Mouse (Mus musculus): ENCODE data around the gene Acad12. TPM values are rescaled to one million over a fixed set of nuclear protein-coding genes. Genes with fewer than 3 reads are reported as not detected.

Gene Acad12
- polyA plus RNA-seq, 1 experiment from 2014 or later: 2.0 TPM

DNA sequence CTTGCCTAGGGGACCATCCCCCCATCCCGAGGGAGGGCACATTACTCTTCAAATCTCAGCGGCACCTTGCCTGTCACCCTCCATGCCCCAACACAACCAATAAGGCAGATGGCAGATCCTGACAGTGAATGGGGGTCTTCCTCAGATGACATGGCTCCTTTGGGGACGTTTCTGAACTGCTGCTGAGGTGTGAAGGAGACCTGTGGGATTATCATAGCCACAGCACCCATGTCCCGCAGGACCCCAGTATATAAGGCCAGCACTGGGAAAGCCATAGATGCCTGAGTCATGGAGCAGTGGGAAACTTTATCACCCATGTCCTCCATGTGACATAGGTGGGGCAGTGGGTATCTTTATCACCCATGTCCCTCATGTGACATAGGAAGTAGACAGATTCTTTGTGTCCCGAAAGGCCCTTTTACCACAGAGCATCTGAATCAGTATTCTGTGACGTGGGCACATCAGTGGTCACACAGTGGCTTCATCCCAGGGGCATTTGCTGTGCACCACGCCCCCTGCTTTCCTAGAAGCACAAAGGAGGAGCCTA lies 20.7 kb downstream of the Acad12 start:
- no peak overlapping the region for H3K4me2 ChIP-seq (ENCODE audit: low read length)
- 76% methylated on average over 7 of the region's 7 CpGs for WGBS
- H3K4me1 ChIP-seq (ENCODE audit: control insufficient read depth, insufficient read depth, low read depth, low read length): peaks cover 9% of the 10 kb centered on the region
- H3K36me3 ChIP-seq (ENCODE audit: control insufficient read depth, insufficient read depth, low read length): no peaks in the 10 kb centered on the region
- no peak overlapping the region for H3K27ac ChIP-seq (ENCODE audit: low read depth, low read length)
- no peak overlapping the region for H3K4me3 ChIP-seq (ENCODE audit: low read length)
- H3K27me3 ChIP-seq (replicated peaks; ENCODE audit: control insufficient read depth, insufficient read depth, low read length): no peaks in the 10 kb centered on the region
- H3K9ac ChIP-seq (ENCODE audit: low read depth, low read length): no peak overlapping the region
- no peaks in the 10 kb centered on the region for H3K9me3 ChIP-seq (ENCODE audit: control insufficient read depth, low read length)
- no peak for ATAC-seq

DNA sequence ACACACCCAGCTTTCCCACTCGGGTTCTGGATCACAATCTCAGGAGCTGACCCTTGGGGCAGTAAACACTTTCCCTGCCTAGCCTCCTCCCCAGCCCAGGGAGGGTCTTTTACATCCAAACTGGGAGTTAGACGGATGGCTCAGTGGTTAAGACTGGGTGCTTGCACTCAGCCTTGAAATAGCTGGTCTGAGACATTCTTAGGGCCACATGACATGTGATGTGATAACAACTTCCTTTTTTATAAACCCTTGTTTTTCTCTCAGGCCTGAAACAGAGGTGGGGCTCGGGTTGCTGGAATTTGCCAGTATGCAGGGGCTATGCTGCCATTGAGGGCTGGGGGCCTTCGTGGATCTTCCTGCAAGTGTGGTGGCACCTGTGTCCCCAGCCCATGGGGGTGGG lies 21.4 kb downstream of the Acad12 start:
- Histone ChIP-seq H3K27ac (ENCODE audit: low read depth, low read length) (no peak overlapping the region), H3K27me3 (replicated peaks; ENCODE audit: control insufficient read depth, insufficient read depth, low read length) (no peaks in the 10 kb centered on the region), H3K4me3 (ENCODE audit: low read length) (no peak overlapping the region), H3K9ac (ENCODE audit: low read depth, low read length) (no peak overlapping the region), H3K4me1 (ENCODE audit: control insufficient read depth, insufficient read depth, low read depth, low read length) (peaks cover 13% of the 10 kb centered on the region), H3K9me3 (ENCODE audit: control insufficient read depth, low read length) (no peaks in the 10 kb centered on the region), H3K4me2 (ENCODE audit: low read length) (no peak overlapping the region), H3K36me3 (ENCODE audit: control insufficient read depth, insufficient read depth, low read length) (no peaks in the 10 kb centered on the region)
- WGBS: 76% methylated on average over 4 of the region's 4 CpGs
- ATAC-seq: no peak

DNA sequence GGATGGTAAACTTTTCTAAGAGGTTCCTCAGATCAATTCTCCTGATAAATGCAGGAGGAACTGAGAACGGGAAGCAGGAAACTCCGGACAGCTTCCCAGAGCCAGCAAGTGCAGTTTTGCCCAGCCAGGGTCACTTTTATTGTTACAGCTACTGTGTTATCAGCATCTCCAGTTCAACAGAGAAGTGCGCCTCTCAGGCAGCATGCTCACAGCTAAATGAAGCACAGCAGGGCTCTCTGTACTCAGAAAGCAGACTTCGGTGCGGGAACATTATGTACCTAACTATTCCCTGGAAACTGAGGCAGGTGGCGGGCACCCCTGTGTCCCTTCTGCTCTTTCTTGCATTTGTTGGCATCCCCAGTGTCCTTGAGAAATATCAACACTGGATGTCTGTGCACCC lies 22.5 kb downstream of the Acad12 start:
- H3K4me2 ChIP-seq (ENCODE audit: low read length): no peak overlapping the region
- peaks cover 14% of the 10 kb centered on the region for H3K4me1 ChIP-seq (ENCODE audit: control insufficient read depth, insufficient read depth, low read depth, low read length)
- 85% methylated on average over 6 of the region's 6 CpGs for WGBS
- no peaks in the 10 kb centered on the region for H3K27me3 ChIP-seq (replicated peaks; ENCODE audit: control insufficient read depth, insufficient read depth, low read length)
- no peak overlapping the region for H3K9ac ChIP-seq (ENCODE audit: low read depth, low read length)
- H3K27ac ChIP-seq (ENCODE audit: low read depth, low read length): no peak overlapping the region
- ATAC-seq: no peak
- no peaks in the 10 kb centered on the region for H3K36me3 ChIP-seq (ENCODE audit: control insufficient read depth, insufficient read depth, low read length)
- no peak overlapping the region for H3K4me3 ChIP-seq (ENCODE audit: low read length)
- no peaks in the 10 kb centered on the region for H3K9me3 ChIP-seq (ENCODE audit: control insufficient read depth, low read length)

DNA sequence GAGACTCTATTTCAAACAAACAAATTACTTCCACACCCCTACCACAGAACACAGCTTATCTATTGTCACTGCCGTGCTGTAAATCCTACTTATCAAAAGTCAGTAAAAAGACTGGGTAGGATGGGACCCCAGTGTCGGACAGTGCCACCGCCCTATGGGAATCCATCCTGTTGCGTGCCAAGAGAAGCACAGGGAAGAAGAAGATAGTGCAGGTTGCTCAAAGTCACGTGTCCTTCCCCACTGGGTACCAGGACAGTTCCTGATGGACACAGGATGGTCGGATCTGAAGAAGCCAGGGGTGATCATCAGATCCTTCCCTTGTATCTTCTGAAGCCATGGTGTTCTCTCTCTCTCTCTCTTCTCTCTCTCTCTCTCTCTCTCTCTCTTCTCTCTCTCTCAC lies 23.0 kb downstream of the Acad12 start:
- H3K27ac ChIP-seq (ENCODE audit: low read depth, low read length): no peak overlapping the region
- H3K4me2 ChIP-seq (ENCODE audit: low read length): no peak overlapping the region
- peaks cover 14% of the 10 kb centered on the region for H3K4me1 ChIP-seq (ENCODE audit: control insufficient read depth, insufficient read depth, low read depth, low read length)
- no peak overlapping the region for H3K4me3 ChIP-seq (ENCODE audit: low read length)
- WGBS: 80% methylated on average over 6 of the region's 6 CpGs
- no peaks in the 10 kb centered on the region for H3K27me3 ChIP-seq (replicated peaks; ENCODE audit: control insufficient read depth, insufficient read depth, low read length)
- H3K9ac ChIP-seq (ENCODE audit: low read depth, low read length): no peak overlapping the region
- H3K9me3 ChIP-seq (ENCODE audit: control insufficient read depth, low read length): no peaks in the 10 kb centered on the region
- H3K36me3 ChIP-seq (ENCODE audit: control insufficient read depth, insufficient read depth, low read length): no peaks in the 10 kb centered on the region
- no peak for ATAC-seq

DNA sequence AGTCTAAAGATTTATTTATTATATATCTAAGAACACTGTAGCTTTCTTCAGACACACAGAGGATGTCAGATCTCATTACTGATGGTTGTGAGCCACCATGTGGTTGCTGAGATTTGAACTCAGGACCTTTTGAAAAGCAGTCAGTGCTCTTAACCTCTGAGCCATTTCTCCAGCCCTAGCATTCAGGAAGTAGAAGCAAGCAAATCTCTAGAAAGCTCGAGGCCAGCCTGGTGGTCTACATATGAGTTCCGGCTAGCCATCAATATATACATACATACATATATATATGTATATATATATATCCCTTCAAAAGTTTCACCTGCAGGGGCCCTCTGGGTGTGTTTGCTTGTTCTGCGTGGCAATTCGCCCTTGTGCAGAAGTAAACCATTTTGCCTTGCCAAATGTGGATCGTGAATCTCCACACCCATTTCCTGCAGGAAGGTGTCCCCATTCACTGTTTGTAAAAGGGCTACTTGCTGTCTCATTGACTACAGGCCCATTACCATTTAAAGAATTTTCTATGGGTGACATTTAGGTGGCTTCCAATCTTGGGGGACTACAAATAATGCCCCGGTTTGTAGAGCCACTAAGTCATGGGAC lies 23.9 kb downstream of the Acad12 start:
- H3K4me3 ChIP-seq (ENCODE audit: low read length): no peak overlapping the region
- no peak overlapping the region for H3K4me2 ChIP-seq (ENCODE audit: low read length)
- no peaks in the 10 kb centered on the region for H3K27me3 ChIP-seq (replicated peaks; ENCODE audit: control insufficient read depth, insufficient read depth, low read length)
- no peaks in the 10 kb centered on the region for H3K36me3 ChIP-seq (ENCODE audit: control insufficient read depth, insufficient read depth, low read length)
- WGBS: 87% methylated on average over 6 of the region's 6 CpGs
- H3K4me1 ChIP-seq (ENCODE audit: control insufficient read depth, insufficient read depth, low read depth, low read length): peaks cover 14% of the 10 kb centered on the region
- H3K27ac ChIP-seq (ENCODE audit: low read depth, low read length): no peak overlapping the region
- H3K9me3 ChIP-seq (ENCODE audit: control insufficient read depth, low read length): no peaks in the 10 kb centered on the region
- ATAC-seq: no peak
- H3K9ac ChIP-seq (ENCODE audit: low read depth, low read length): no peak overlapping the region

DNA sequence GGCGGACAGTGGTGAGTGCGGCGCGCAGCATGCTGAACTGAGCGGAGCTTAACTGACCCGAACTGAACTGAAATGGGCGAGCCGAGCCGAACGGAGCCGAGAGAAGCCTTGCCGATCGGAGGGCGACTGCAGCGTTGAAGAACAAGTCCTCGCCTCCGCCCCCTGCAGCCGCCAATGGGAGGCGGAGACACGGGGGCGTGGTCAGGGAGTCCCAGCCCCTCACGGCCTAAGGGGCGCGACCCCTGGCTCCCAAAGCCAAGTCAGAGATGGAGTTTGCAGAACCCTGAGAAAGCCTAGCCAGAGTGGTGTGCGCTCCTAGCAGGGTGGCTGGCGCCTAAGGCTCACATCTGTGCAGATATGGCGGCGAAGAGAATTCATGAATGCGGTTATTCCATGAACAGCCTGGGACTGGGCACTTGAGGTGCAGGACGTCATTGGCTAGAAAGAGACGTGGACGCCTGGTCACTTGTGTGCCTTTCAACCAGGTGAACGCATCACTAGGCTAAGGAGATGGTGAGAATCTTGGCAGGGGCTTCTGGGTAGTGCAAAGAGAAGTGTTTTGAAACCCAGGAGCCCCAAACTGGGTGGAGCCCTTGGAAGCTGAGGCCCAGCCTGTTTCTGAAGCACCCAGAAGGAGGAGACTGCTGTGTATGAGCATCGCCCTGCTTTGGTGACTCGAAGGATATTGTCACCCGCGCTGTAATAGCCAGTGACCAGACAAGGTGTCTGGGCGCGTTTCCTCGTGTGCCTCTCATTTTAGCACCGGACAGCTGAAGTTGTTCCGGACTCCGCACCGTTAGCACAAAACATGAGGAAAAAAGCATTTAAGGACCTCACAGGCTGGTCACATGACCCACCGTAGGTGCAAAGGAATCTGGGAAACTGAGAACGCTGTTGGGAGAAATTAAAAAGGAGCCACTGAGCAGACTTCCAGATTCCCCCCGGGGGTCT lies 25.0 kb downstream of the Acad12 start, which contains the start of gene Aldh2:
TSS of gene Aldh2 (minus strand) at position 374 of the 951 bp plus-strand sequence.
- WGBS: 1% methylated on average over 47 of the region's 47 CpGs
- ATAC-seq: peak; percentile 91
- Histone ChIP-seq H3K27me3 (replicated peaks; ENCODE audit: control insufficient read depth, insufficient read depth, low read length) (no peaks in the 10 kb centered on the region), H3K4me3 (ENCODE audit: low read length) (peak within 1 kb of the TSS; percentile 65), H3K9ac (ENCODE audit: low read depth, low read length) (peak within 1 kb of the TSS; percentile 78), H3K4me2 (ENCODE audit: low read length) (peak within 1 kb of the TSS; percentile 80), H3K9me3 (ENCODE audit: control insufficient read depth, low read length) (no peaks in the 10 kb centered on the region), H3K27ac (ENCODE audit: low read depth, low read length) (peak within 1 kb of the TSS; percentile 82), H3K4me1 (ENCODE audit: control insufficient read depth, insufficient read depth, low read depth, low read length) (peaks cover 14% of the 10 kb centered on the region), H3K36me3 (ENCODE audit: control insufficient read depth, insufficient read depth, low read length) (no peaks in the 10 kb centered on the region)

DNA sequence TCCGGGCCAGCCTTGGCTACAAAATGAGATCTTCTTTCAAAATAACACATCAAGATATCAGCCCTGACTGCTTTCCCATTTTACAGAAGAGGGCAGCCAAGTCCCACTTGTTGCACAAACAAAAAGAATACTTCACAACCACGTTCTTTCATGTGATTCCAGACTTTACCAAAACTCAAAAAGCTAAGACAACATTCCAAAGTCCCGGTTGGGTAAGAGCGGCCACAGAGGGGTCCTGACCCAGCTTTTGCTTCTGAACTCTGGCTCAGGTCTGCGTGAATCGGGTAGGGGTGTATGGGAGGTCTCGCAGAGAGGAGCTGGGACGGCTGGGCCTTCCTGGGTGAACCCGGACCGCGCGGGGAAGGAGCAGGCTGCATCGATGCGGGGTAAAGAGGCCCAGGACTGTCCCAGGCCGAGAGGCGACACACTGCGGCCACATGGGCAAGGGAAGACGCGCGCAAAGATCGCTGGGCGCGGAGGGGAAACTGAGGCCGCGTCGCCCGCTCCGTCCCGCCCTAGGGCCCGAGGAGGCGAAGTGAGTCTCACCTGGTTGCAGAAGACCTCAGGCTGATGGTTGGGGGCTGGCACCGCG lies 25.8 kb downstream of the Acad12 start:
- H3K27me3 ChIP-seq (replicated peaks; ENCODE audit: control insufficient read depth, insufficient read depth, low read length): no peaks in the 10 kb centered on the region
- H3K4me2 ChIP-seq (ENCODE audit: low read length): peak overlapping the region; percentile 80
- H3K9ac ChIP-seq (ENCODE audit: low read depth, low read length): peak overlapping the region; percentile 78
- H3K4me1 ChIP-seq (ENCODE audit: control insufficient read depth, insufficient read depth, low read depth, low read length): peaks cover 14% of the 10 kb centered on the region
- H3K27ac ChIP-seq (ENCODE audit: low read depth, low read length): peak overlapping the region; percentile 82
- peak; percentile 37; the same call in 1 of the 2 replicates for ATAC-seq
- 5% methylated on average over 33 of the region's 33 CpGs for WGBS
- no peaks in the 10 kb centered on the region for H3K9me3 ChIP-seq (ENCODE audit: control insufficient read depth, low read length)
- no peaks in the 10 kb centered on the region for H3K36me3 ChIP-seq (ENCODE audit: control insufficient read depth, insufficient read depth, low read length)
- H3K4me3 ChIP-seq (ENCODE audit: low read length): peak overlapping the region; percentile 65

DNA sequence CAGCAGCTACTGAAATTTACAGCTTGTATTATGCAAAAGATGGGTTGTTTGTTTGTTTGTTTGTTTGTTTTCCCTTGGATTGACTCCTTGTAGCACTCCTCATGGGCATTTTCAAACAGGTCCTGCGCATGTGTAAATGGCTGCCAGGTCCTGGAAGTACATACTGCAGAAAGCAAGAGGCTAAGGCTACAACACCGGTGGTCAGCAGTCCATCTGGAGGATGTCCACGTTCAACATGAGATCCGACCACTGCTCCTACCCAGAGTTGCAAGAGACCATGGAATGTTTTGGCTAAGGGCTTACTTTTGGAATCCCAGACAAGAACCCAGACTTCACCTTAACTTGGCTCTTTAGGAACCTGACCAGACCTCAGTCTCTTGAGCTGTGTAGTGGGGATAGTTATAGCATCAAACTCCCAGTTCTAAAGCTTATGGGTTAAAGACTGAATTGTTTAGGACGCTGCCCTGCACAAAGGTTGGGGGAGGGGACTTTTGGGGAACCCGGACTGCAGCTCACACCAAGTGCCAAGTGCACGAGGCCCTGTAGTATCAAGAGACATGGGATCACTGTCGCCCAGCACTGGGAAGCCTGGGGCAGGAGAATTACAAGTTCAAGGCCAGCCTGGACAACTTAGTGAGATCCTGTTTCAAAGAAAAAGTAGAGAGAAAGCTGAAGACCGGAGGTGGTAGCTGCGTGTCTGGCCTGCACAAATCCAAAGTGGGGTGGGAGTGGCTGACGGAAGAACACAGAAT lies 26.5 kb downstream of the Acad12 start:
- Histone ChIP-seq H3K9me3 (ENCODE audit: control insufficient read depth, low read length) (no peaks in the 10 kb centered on the region), H3K4me1 (ENCODE audit: control insufficient read depth, insufficient read depth, low read depth, low read length) (peaks cover 14% of the 10 kb centered on the region), H3K27ac (ENCODE audit: low read depth, low read length) (no peak overlapping the region), H3K36me3 (ENCODE audit: control insufficient read depth, insufficient read depth, low read length) (no peaks in the 10 kb centered on the region), H3K9ac (ENCODE audit: low read depth, low read length) (no peak overlapping the region), H3K27me3 (replicated peaks; ENCODE audit: control insufficient read depth, insufficient read depth, low read length) (no peaks in the 10 kb centered on the region), H3K4me3 (ENCODE audit: low read length) (peak overlapping the region; percentile 65), H3K4me2 (ENCODE audit: low read length) (peak overlapping the region; percentile 80)
- 66% methylated on average over 11 of the region's 11 CpGs for WGBS
- no peak for ATAC-seq
